Mouse (Mus musculus) forebrain, embryonic 10.5 days (tissue): ENCODE measurements at regions not wholly inside any gene's neighbourhood (a gene's known extent, or its start where the extent isn't known, plus 50 kb on each side); places are given as distances from the start of the nearest gene placed in this dataset.

Source experiments
- DNase-seq: peaks from one replicate; pipeline ENCODE4 v3.0.0-alpha.2; 2017; ENCODE audit warnings: low spot score; ENCODE audit errors: extremely low spot score
- H3K27ac ChIP-seq: fragments of 300-500 bp; sonication (generic); 2 replicates; pipeline ENCODE4 v1.5.1; 2016; ENCODE audit warnings: mild to moderate bottlenecking
- H3K27me3 ChIP-seq: fragments of 300-500 bp; sonication (generic); 2 replicates; pipeline ENCODE4 v1.6.1; 2016; ENCODE audit warnings: mild to moderate bottlenecking; ENCODE audit not compliant: poor library complexity, severe bottlenecking
- H3K36me3 ChIP-seq: fragments of 300-500 bp; sonication (generic); replicated peaks from 2 replicates; pipeline ENCODE4 v1.6.1; 2016; ENCODE audit warnings: mild to moderate bottlenecking, moderate library complexity
- H3K4me1 ChIP-seq: fragments of 300-500 bp; sonication (generic); 2 replicates; pipeline ENCODE4 v1.6.1; 2016
- H3K4me3 ChIP-seq: fragments of 300-500 bp; sonication (generic); 2 replicates; pipeline ENCODE4 v1.5.1; 2016; ENCODE audit warnings: mild to moderate bottlenecking, moderate library complexity
- H3K9me3 ChIP-seq: fragments of 300-500 bp; sonication (generic); 2 replicates; pipeline ENCODE4 v1.6.1; 2016; ENCODE audit warnings: mild to moderate bottlenecking, moderate library complexity
- WGBS: fragments of 180-500 bp; shearing (Covaris S2); methylation state at CpG from one replicate; pipeline ENCODE4 v1.1.7; 2016; 5-methylcytosine and 5-hydroxymethylcytosine counted together

GRCm38 (mm10) chr3:64898610-64899009 is 54.0 kb upstream of the Vmn2r7 start:
- no peaks in the 10 kb centered on the region for H3K36me3 ChIP-seq
- no peak overlapping the region for H3K4me3 ChIP-seq
- WGBS, result 60% methylated on average over 2 of the region's 2 CpGs
- H3K27me3 ChIP-seq, result no peaks in the 10 kb centered on the region
- no peak overlapping the region for H3K27ac ChIP-seq
- no peaks in the 10 kb centered on the region for H3K9me3 ChIP-seq
- no peaks in the 10 kb centered on the region for H3K4me1 ChIP-seq
- DNase-seq, result no peak

- H3K9me3 ChIP-seq, result no peaks in the 10 kb centered on the region
- H3K27me3 ChIP-seq, result no peaks in the 10 kb centered on the region
- no peak for DNase-seq
- no peak overlapping the region for H3K27ac ChIP-seq
- 62% methylated on average over 2 of the region's 2 CpGs for WGBS
- H3K4me1 ChIP-seq, result no peaks in the 10 kb centered on the region
- no peaks in the 10 kb centered on the region for H3K36me3 ChIP-seq
- no peak overlapping the region for H3K4me3 ChIP-seq
Observed at GRCm38 (mm10) chr3:64901317-64901892, 56.8 kb upstream of the Vmn2r7 start.

DNA sequence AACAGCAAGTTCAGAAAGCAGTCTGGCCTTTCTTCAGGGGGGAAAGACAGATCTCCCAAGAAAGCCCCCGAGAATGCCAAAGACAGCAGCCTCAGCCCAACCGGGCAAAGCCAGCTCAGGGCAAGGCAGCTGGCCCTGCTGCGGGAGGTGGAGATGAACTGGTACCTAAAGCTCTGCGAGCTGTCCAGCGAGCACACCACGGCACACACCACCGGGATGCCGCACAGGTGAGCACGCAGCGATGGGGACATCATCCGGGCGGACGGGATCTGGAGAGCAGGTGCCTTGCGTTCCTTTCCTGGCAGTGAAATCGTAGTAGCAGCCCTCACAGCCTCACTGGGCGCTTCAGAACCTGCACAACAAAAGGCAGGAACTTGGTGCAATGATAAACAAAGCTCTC is 104.7 kb upstream of the Vmn2r7 start:
- Histone ChIP-seq H3K36me3 (no peaks in the 10 kb centered on the region), H3K4me3 (peak overlapping the region; percentile 42), H3K9me3 (no peaks in the 10 kb centered on the region), H3K4me1 (peaks cover 6% of the 10 kb centered on the region), H3K27me3 (peaks cover 12% of the 10 kb centered on the region), H3K27ac (no peak overlapping the region)
- 8% methylated on average over 16 of the region's 16 CpGs for WGBS
- DNase-seq, result no peak

- WGBS, result 83% methylated on average over 5 of the region's 5 CpGs
- Histone ChIP-seq H3K36me3 (no peaks in the 10 kb centered on the region), H3K4me1 (no peaks in the 10 kb centered on the region), H3K27me3 (no peaks in the 10 kb centered on the region), H3K27ac (no peak overlapping the region), H3K4me3 (no peak overlapping the region), H3K9me3 (no peaks in the 10 kb centered on the region)
- no peak for DNase-seq
Observed at GRCm38 (mm10) chr3:64964667-64965415, 120.3 kb upstream of the Vmn2r7 start.

- 70% methylated on average over 6 of the region's 6 CpGs for WGBS
- H3K27ac ChIP-seq, result no peak overlapping the region
- H3K4me3 ChIP-seq, result no peak overlapping the region
- H3K36me3 ChIP-seq, result no peaks in the 10 kb centered on the region
- no peaks in the 10 kb centered on the region for H3K9me3 ChIP-seq
- H3K27me3 ChIP-seq, result no peaks in the 10 kb centered on the region
- H3K4me1 ChIP-seq, result no peaks in the 10 kb centered on the region
- no peak for DNase-seq
Observed at GRCm38 (mm10) chr3:64965416-64965980, 120.9 kb upstream of the Vmn2r7 start.

DNA sequence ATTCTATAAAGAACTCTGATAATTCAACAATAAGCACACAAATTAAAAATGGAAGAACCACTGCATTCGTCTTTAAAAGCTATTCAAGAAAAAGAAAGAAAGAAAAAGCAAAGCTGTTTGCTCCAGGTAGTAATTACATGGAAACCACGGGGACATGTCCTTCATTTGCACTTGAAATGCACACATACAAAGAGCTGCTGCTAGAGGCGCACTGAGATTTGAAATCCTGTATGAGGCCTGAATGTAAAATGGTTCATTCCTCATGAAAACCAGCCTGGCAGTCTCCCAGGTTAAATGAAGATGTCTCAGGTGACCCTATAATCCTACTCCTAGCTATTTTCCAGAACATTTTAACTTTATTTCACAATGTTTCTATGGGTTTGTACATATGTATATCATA is 123.7 kb upstream of the Vmn2r7 start:
- Histone ChIP-seq H3K36me3 (no peaks in the 10 kb centered on the region), H3K27ac (no peak overlapping the region), H3K4me1 (no peaks in the 10 kb centered on the region), H3K9me3 (no peaks in the 10 kb centered on the region), H3K4me3 (no peak overlapping the region), H3K27me3 (no peaks in the 10 kb centered on the region)
- DNase-seq, result no peak
- 63% methylated on average over 3 of the region's 3 CpGs for WGBS

GRCm38 (mm10) chr3:64984369-64984768 is 124.8 kb upstream of the Kcnab1 start:
- Histone ChIP-seq H3K9me3 (peaks cover 5% of the 10 kb centered on the region), H3K27ac (no peak overlapping the region), H3K27me3 (no peaks in the 10 kb centered on the region), H3K36me3 (no peaks in the 10 kb centered on the region), H3K4me3 (no peak overlapping the region), H3K4me1 (no peaks in the 10 kb centered on the region)
- DNase-seq, result no peak
- WGBS, result 84% methylated on average over 2 of the region's 2 CpGs

- no peak for DNase-seq
- no peak overlapping the region for H3K27ac ChIP-seq
- peaks cover 5% of the 10 kb centered on the region for H3K9me3 ChIP-seq
- WGBS, result 73% methylated on average over 1 of the region's 1 CpGs
- no peaks in the 10 kb centered on the region for H3K27me3 ChIP-seq
- H3K36me3 ChIP-seq, result no peaks in the 10 kb centered on the region
- no peak overlapping the region for H3K4me3 ChIP-seq
- no peaks in the 10 kb centered on the region for H3K4me1 ChIP-seq
Observed at GRCm38 (mm10) chr3:64987665-64988064, 121.5 kb upstream of the Kcnab1 start.

GRCm38 (mm10) chr3:64996451-64996850 is 112.7 kb upstream of the Kcnab1 start:
- DNase-seq, result no peak
- no peaks in the 10 kb centered on the region for H3K9me3 ChIP-seq
- 74% methylated on average over 4 of the region's 4 CpGs for WGBS
- no peaks in the 10 kb centered on the region for H3K4me1 ChIP-seq
- H3K36me3 ChIP-seq, result no peaks in the 10 kb centered on the region
- no peak overlapping the region for H3K27ac ChIP-seq
- no peaks in the 10 kb centered on the region for H3K27me3 ChIP-seq
- H3K4me3 ChIP-seq, result no peak overlapping the region

DNA sequence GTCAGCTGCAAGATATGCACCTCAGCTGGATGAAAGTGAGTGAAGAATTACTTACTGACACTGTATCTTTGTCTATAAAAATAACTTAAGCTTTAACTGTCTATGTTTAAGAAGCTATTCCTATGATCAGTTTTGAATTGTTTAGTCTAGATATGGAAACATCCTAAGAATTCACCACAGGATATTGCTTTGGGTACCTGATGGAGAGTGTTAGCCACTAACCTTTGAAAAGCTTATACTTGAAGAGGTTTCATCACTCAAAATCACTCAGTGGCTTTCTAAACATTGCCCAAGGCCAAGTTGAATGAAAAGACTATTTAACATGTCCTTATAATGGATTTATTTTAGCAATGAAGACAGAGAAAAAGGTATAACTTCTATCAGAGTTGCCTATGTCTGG is 111.6 kb upstream of the Kcnab1 start:
- Histone ChIP-seq H3K4me3 (no peak overlapping the region), H3K27me3 (no peaks in the 10 kb centered on the region), H3K27ac (no peak overlapping the region), H3K9me3 (no peaks in the 10 kb centered on the region), H3K4me1 (no peaks in the 10 kb centered on the region), H3K36me3 (no peaks in the 10 kb centered on the region)
- no peak for DNase-seq

- H3K36me3 ChIP-seq, result no peaks in the 10 kb centered on the region
- no peaks in the 10 kb centered on the region for H3K27me3 ChIP-seq
- 86% methylated on average over 4 of the region's 4 CpGs for WGBS
- no peaks in the 10 kb centered on the region for H3K9me3 ChIP-seq
- H3K4me3 ChIP-seq, result no peak overlapping the region
- no peaks in the 10 kb centered on the region for H3K4me1 ChIP-seq
- no peak overlapping the region for H3K27ac ChIP-seq
- no peak for DNase-seq
Observed at GRCm38 (mm10) chr3:65001131-65001530, 108.1 kb upstream of the Kcnab1 start.

DNA sequence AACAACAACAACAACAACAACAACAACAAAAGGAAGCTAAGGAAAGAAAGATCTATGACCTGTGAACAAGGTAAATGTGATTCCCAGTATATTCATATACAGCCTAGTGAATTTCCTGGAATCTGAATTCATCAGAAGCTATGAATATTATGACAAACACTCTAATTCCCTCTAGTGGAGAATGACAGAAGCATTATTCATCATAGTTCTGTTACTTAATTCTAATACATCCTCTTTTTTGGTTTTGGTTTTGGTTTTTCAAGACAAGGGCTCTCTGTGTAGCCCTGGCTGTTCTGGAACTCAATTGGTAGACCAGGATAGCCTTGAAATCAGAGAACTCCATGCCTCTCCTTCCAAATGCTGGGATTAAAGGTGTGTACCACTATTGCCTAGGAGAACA is 106.6 kb upstream of the Kcnab1 start:
- no peaks in the 10 kb centered on the region for H3K4me1 ChIP-seq
- DNase-seq, result no peak
- H3K4me3 ChIP-seq, result no peak overlapping the region
- no peak overlapping the region for H3K27ac ChIP-seq
- no peaks in the 10 kb centered on the region for H3K36me3 ChIP-seq
- no peaks in the 10 kb centered on the region for H3K27me3 ChIP-seq
- H3K9me3 ChIP-seq, result no peaks in the 10 kb centered on the region

DNA sequence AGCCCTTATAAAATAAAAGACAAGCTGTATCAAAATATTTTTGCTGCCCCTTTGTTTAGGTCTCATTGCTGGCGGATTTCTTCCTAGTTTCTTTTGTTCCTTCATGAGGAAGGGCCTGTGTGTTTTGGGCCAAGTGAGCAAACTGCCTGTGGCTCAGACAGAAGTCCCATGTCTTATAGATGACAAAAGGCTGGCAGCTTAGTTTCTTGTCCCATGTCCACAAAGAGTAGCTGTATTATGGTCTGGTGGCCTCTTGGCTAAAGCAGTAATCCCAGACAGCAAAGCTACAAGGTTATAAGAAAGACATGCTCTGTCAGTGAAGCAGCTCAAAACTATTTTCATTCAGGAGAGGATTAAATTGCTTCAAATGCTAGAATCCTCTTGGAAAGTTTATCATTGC is 103.1 kb upstream of the Kcnab1 start:
- no peak for DNase-seq
- Histone ChIP-seq H3K27me3 (no peaks in the 10 kb centered on the region), H3K36me3 (no peaks in the 10 kb centered on the region), H3K4me3 (no peak overlapping the region), H3K27ac (no peak overlapping the region), H3K9me3 (no peaks in the 10 kb centered on the region), H3K4me1 (no peaks in the 10 kb centered on the region)
- 74% methylated on average over 1 of the region's 1 CpGs for WGBS
